Mouse (Mus musculus): ENCODE results near the gene Nr3c2.

- TF ChIP-seq CTCF (IDR thresholded peaks at IDR 0.05; ENCODE audit: borderline replicate concordance, insufficient read depth, low read depth, low read length) (no peak), POLR2A (IDR thresholded peaks at IDR 0.05; ENCODE audit: borderline replicate concordance, insufficient read depth, low read length) (no peak)
Measured at GRCm38 (mm10) chr8:76899411-76900154, at the start of gene Nr3c2.

Data from cerebellum, adult 2 months (tissue).